Mouse (Mus musculus): Measurements from ENCODE around the gene Ugdh.

- no peak for TF ChIP-seq EP300 (IDR thresholded peaks at IDR 0.05; ENCODE audit: insufficient read depth, low read depth, low read length)
- no peak for TF ChIP-seq POLR2A (IDR thresholded peaks at IDR 0.05; ENCODE audit: insufficient read depth, low read depth, low read length)
- TF ChIP-seq CTCF (IDR thresholded peaks at IDR 0.05): no peak
Observed at GRCm38 (mm10) chr5:65457846-65458245, 22.1 kb upstream of the Ugdh start.
